Mouse (Mus musculus): ENCODE data around the gene Lgi4. TPM values are rescaled to one million over a fixed set of nuclear protein-coding genes. Genes with fewer than 3 reads are reported as not detected.
A peak's percentile ranks its signal among the peaks of the same experiment; 100 is the strongest.

Gene Lgi4
- total and polyA plus RNA-seq, 3 experiments: not detected

DNA sequence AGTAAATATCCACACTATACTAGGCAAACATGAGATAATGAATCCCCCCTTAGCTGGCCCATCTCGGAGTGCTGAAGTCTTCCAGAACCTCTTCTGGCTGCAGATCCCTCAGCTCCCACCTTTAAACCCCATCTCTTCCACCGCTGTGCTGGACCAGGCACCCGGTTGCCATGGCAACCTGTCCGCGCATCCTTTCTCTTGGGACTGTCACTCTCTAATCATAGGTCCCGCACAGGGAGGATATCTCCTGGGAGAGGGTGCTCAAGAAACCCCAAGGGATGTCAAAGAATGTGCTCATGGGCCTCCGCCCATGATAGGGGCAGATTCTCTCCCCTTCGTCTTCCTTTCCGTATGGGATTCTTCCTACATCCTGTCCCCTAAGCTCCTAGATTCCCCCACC, 8.2 kb upstream of the Lgi4 start:
- in situ Hi-C loops (cut with MboI; ENCODE audit: low pct_ligation_motif_present, low pct_unique_long_range_greater_than_20kb, low sequenced_read_pairs): no loop called here

DNA sequence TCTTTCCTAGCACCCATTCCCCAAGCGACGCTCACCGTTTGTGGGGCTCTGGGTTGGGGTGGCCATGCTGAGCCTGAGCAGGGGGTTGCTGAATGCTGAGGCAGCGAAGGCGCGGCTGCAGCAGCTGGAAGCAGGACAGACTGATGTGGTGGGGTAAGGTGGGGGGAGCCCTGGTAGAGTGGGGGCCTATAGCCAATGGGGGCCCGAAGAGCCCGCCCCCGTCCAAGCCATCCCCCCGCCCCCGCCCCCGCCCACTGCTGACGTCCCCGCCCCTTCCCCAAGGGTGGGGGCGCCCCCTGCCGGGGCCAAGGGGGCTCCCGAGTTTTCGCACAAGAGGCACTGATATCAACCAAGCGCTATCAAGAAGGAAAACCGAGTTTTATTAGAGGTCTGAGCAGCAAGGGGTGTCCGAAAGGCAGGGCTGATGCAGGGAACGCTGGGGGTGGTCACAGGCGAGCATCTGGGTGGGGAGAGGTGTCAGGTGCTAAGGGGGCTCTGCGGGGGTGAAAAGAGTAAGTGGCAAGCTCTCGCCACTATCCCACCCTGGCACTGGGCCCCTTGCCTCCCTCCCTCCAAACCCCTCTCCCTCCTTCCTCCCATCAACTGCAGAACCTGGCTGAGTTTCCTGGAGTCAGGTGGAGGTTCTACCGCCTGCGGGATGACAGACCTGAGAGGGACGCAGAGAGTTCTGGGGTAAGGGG, 7.7 kb upstream of the Lgi4 start, which contains the start of gene Fxyd7:
Gene Fxyd7, minus strand, starts transcription at position 147 of the 701 bp plus-strand sequence.
- H3K27me3 ChIP-seq (replicated peaks): peaks cover 71% of the 10 kb centered on the region
- H3K4me2 ChIP-seq (ENCODE audit: insufficient read depth, low read depth, poor library complexity, severe bottlenecking): peak within 1 kb of the TSS; percentile 31
- no peaks in the 10 kb centered on the region for H3K79me2 ChIP-seq (replicated peaks; ENCODE audit: control insufficient read depth, extremely low read depth, insufficient read depth, poor library complexity, severe bottlenecking)
- H3K4me1 ChIP-seq (ENCODE audit: control insufficient read depth in 1 of 2, insufficient read depth in 2 of 2): peaks cover 13 to 25% of the 10 kb centered on the region in 2 experiments
- in situ Hi-C loops (cut with MboI; ENCODE audit: low pct_ligation_motif_present, low pct_unique_long_range_greater_than_20kb, low sequenced_read_pairs): no loop called here
- no peak within 1 kb of the TSS for H3K9ac ChIP-seq (ENCODE audit: insufficient read depth, low read depth)
- H3K4me3 ChIP-seq (replicated peaks in 1 of 3; ENCODE audit: low read depth in 2 of 3, low read length in 2 of 3, poor library complexity in 1 of 3): no peak within 1 kb of the TSS
- DNase-seq (ENCODE audit: extremely low read depth): no peak
- no peaks in the 10 kb centered on the region for H3K36me3 ChIP-seq (replicated peaks in 1 of 2; ENCODE audit: control insufficient read depth in 1 of 2, insufficient read depth in 1 of 2, low read length in 1 of 2)
- dilution Hi-C loops (cut with MboI; ENCODE audit: extremely low pct_ligation_motif_present, extremely low pct_unique_long_range_greater_than_20kb, low sequenced_read_pairs): no loop called here
- no peak within 1 kb of the TSS for H3K27ac ChIP-seq (ENCODE audit: insufficient read depth, low read depth)
- TF ChIP-seq NRF1 (IDR thresholded peaks at IDR 0.05; ENCODE audit: low read depth, low read length): no peak
- TF ChIP-seq CTCF (conservative IDR thresholded peaks at IDR 0.05 in 1 of 2, IDR thresholded peaks at IDR 0.05 in 1 of 2; ENCODE audit: low read depth in 2 of 2, low read length in 2 of 2): peak in 1 of 2 experiments; percentile 28; a peak in 1 of 4 replicates
- H3K9me3 ChIP-seq (replicated peaks; ENCODE audit: low read length): no peaks in the 10 kb centered on the region

More for the DNA sequence above, 8.2 kb upstream of the Lgi4 start:
- Histone ChIP-seq H3K4me3 (replicated peaks in 1 of 3; ENCODE audit: low read depth in 2 of 3, low read length in 2 of 3, poor library complexity in 1 of 3) (no peak overlapping the region), H3K9ac (ENCODE audit: insufficient read depth, low read depth) (no peak overlapping the region), H3K27ac (ENCODE audit: insufficient read depth, low read depth) (no peak overlapping the region), H3K79me2 (replicated peaks; ENCODE audit: control insufficient read depth, extremely low read depth, insufficient read depth, poor library complexity, severe bottlenecking) (no peaks in the 10 kb centered on the region), H3K36me3 (replicated peaks in 1 of 2; ENCODE audit: control insufficient read depth in 1 of 2, insufficient read depth in 1 of 2, low read length in 1 of 2) (no peaks in the 10 kb centered on the region), H3K4me1 (ENCODE audit: control insufficient read depth in 1 of 2, insufficient read depth in 2 of 2) (peaks cover 13 to 25% of the 10 kb centered on the region in 2 experiments), H3K4me2 (ENCODE audit: insufficient read depth, low read depth, poor library complexity, severe bottlenecking) (no peak overlapping the region), H3K27me3 (replicated peaks) (peaks cover 73% of the 10 kb centered on the region), H3K9me3 (replicated peaks; ENCODE audit: low read length) (no peaks in the 10 kb centered on the region)
- dilution Hi-C loops (cut with MboI; ENCODE audit: extremely low pct_ligation_motif_present, extremely low pct_unique_long_range_greater_than_20kb, low sequenced_read_pairs): no loop called here
- DNase-seq (ENCODE audit: extremely low read depth): no peak
- TF ChIP-seq MAX (IDR thresholded peaks at IDR 0.05; ENCODE audit: low read length): no peak
- TF ChIP-seq SIN3A (IDR thresholded peaks at IDR 0.05; ENCODE audit: low read length): no peak
- TF ChIP-seq CTCF (conservative IDR thresholded peaks at IDR 0.05 in 1 of 2, IDR thresholded peaks at IDR 0.05 in 1 of 2; ENCODE audit: low read depth in 2 of 2, low read length in 2 of 2): no peak
- no peak for TF ChIP-seq SMC3 (IDR thresholded peaks at IDR 0.05; ENCODE audit: low read depth, low read length)
- TF ChIP-seq RAD21 (IDR thresholded peaks at IDR 0.05; ENCODE audit: low read depth, low read length): no peak
- no peak for TF ChIP-seq POLR2AphosphoS2 (IDR thresholded peaks at IDR 0.05; ENCODE audit: low read depth, low read length)
- TF ChIP-seq JUN (IDR thresholded peaks at IDR 0.05; ENCODE audit: insufficient read depth, low read depth, low read length): no peak
- no peak for TF ChIP-seq MAFK (IDR thresholded peaks at IDR 0.05; ENCODE audit: insufficient replicate concordance, low read length)

DNA sequence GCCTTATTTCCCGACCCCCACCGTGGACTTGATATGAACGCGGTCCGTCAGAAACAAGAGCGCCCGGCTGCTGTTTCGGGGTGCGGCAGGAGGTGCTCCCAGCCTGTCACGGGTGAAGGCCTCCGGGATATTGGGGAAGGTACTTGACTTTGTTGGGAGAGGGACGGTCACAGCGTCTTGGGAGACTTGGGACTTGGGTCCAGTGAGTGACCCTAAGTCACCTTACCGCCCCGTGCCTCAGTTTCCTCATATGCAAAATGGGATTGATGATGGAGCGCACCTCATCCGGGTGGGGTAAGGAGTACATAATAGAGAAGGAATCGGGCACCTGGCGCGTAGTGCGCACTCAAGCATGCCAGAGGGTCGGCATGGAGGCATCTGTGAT, 6.9 kb upstream of the Lgi4 start:
- Histone ChIP-seq H3K4me3 (replicated peaks in 1 of 3; ENCODE audit: low read depth in 2 of 3, low read length in 2 of 3, poor library complexity in 1 of 3) (no peak overlapping the region), H3K4me1 (ENCODE audit: control insufficient read depth in 1 of 2, insufficient read depth in 2 of 2) (peaks cover 13 to 25% of the 10 kb centered on the region in 2 experiments), H3K27ac (ENCODE audit: insufficient read depth, low read depth) (no peak overlapping the region), H3K36me3 (replicated peaks in 1 of 2; ENCODE audit: control insufficient read depth in 1 of 2, insufficient read depth in 1 of 2, low read length in 1 of 2) (no peaks in the 10 kb centered on the region), H3K9ac (ENCODE audit: insufficient read depth, low read depth) (no peak overlapping the region), H3K79me2 (replicated peaks; ENCODE audit: control insufficient read depth, extremely low read depth, insufficient read depth, poor library complexity, severe bottlenecking) (no peaks in the 10 kb centered on the region), H3K27me3 (replicated peaks) (peaks cover 75% of the 10 kb centered on the region), H3K9me3 (replicated peaks; ENCODE audit: low read length) (no peaks in the 10 kb centered on the region), H3K4me2 (ENCODE audit: insufficient read depth, low read depth, poor library complexity, severe bottlenecking) (peak overlapping the region; percentile 31)
- dilution Hi-C loops (cut with MboI; ENCODE audit: extremely low pct_ligation_motif_present, extremely low pct_unique_long_range_greater_than_20kb, low sequenced_read_pairs) (no loop called here), in situ Hi-C loops (cut with MboI; ENCODE audit: low pct_ligation_motif_present, low pct_unique_long_range_greater_than_20kb, low sequenced_read_pairs) (no loop called here)
- no peak for TF ChIP-seq POLR2A (IDR thresholded peaks at IDR 0.05; ENCODE audit: low read depth, low read length)
- TF ChIP-seq MAFK (IDR thresholded peaks at IDR 0.05; ENCODE audit: insufficient replicate concordance, low read length): no peak
- no peak for TF ChIP-seq MAX (IDR thresholded peaks at IDR 0.05; ENCODE audit: low read length)
- no peak for TF ChIP-seq MXI1 (IDR thresholded peaks at IDR 0.05; ENCODE audit: low read depth, low read length)
- no peak for TF ChIP-seq SMC3 (IDR thresholded peaks at IDR 0.05; ENCODE audit: low read depth, low read length)
- DNase-seq (ENCODE audit: extremely low read depth): no peak

Measured in CH12.LX (cell line).